Mouse (Mus musculus) neural tube, embryonic 13.5 days (tissue): ENCODE data around the gene Cnn2. TPM values are rescaled to one million over a fixed set of nuclear protein-coding genes. Genes with fewer than 3 reads are reported as not detected.

ENCODE experiments used
- ATAC-seq: fragments of 200-750 bp; cut with Nextera tagmentation; 2 replicates; pipeline ENCODE4 v1.8.0; 2017; ENCODE audit warnings: low read depth, mild to moderate bottlenecking, moderate TSS enrichment, moderate library complexity
- H3K27ac ChIP-seq: fragments of 300-500 bp; sonication (generic); replicated peaks from 2 replicates; pipeline ENCODE4 v1.5.1; 2015; ENCODE audit warnings: moderate library complexity, mild to moderate bottlenecking, inconsistent platforms
- H3K27me3 ChIP-seq: fragments of 300-500 bp; sonication (generic); 2 replicates; pipeline ENCODE4 v1.6.1; 2015; ENCODE audit warnings: mild to moderate bottlenecking, inconsistent platforms
- H3K36me3 ChIP-seq: fragments of 300-500 bp; sonication (generic); 2 replicates; pipeline ENCODE4 v1.6.1; 2015; ENCODE audit warnings: mild to moderate bottlenecking, inconsistent platforms
- H3K4me1 ChIP-seq: fragments of 300-500 bp; sonication (generic); replicated peaks from 2 replicates; pipeline ENCODE4 v1.6.1; 2015; ENCODE audit warnings: inconsistent platforms
- H3K4me2 ChIP-seq: fragments of 300-500 bp; sonication (generic); 2 replicates; pipeline ENCODE4 v1.6.1; 2015; ENCODE audit warnings: inconsistent platforms, mild to moderate bottlenecking, moderate library complexity
- H3K4me3 ChIP-seq: fragments of 300-500 bp; sonication (generic); 2 replicates; pipeline ENCODE4 v1.5.1; 2015; ENCODE audit warnings: mild to moderate bottlenecking, inconsistent platforms
- H3K9ac ChIP-seq: fragments of 300-500 bp; sonication (generic); 2 replicates; pipeline ENCODE4 v1.6.1; 2015; ENCODE audit warnings: moderate library complexity, mild to moderate bottlenecking, inconsistent platforms
- H3K9me3 ChIP-seq: fragments of 300-500 bp; sonication (generic); 2 replicates; pipeline ENCODE4 v1.6.1; 2016; ENCODE audit warnings: inconsistent platforms
- WGBS: fragments of 180-500 bp; shearing (Covaris S2); methylation state at CpG from one replicate; pipeline ENCODE4 v1.1.7; 2015; 5-methylcytosine and 5-hydroxymethylcytosine counted together
- polyA plus RNA-seq: library from polyadenylated mRNA; unstranded; fragments of >200 nt; fragmentation: Nextera tagmentation; extraction: Ambion mirVana; gene quantifications from 2 replicates; pipeline ENCODE4 v1.2.1, GENCODE M21; 2015

Cnn2 gene
- polyA plus RNA-seq, 1 experiment from 2014 or later, result 55.6 TPM

DNA sequence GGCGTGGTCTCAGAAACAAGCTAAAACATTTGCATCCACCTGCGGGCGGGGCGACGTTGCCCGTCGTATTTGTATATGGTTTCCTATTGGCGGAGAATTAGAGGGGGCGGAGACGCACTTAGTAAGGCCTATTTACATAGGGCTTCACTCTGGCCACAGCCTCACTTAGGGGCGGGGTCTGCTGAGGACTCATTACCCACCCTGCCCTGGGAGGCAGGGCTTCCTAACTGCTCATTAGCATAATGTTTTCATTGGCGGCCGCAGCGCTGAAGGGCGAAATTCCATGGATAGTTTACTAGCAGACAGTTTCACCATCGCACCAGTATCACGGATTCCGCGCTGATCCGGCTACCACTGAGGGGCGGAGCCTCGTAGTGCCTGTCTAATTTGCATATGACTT, 3.5 kb upstream of the Cnn2 start:
- H3K36me3 ChIP-seq, result no peaks in the 10 kb centered on the region
- peaks cover 76% of the 10 kb centered on the region for H3K4me1 ChIP-seq
- WGBS, result 0% methylated on average over 22 of the region's 22 CpGs
- ATAC-seq, result peak; percentile 94
- peak overlapping the region; percentile 90 for H3K9ac ChIP-seq
- peaks cover 31% of the 10 kb centered on the region for H3K27me3 ChIP-seq
- no peaks in the 10 kb centered on the region for H3K9me3 ChIP-seq
- H3K27ac ChIP-seq, result peak overlapping the region; percentile 95
- peak overlapping the region; percentile 80 for H3K4me2 ChIP-seq
- peak overlapping the region; percentile 72 for H3K4me3 ChIP-seq

DNA sequence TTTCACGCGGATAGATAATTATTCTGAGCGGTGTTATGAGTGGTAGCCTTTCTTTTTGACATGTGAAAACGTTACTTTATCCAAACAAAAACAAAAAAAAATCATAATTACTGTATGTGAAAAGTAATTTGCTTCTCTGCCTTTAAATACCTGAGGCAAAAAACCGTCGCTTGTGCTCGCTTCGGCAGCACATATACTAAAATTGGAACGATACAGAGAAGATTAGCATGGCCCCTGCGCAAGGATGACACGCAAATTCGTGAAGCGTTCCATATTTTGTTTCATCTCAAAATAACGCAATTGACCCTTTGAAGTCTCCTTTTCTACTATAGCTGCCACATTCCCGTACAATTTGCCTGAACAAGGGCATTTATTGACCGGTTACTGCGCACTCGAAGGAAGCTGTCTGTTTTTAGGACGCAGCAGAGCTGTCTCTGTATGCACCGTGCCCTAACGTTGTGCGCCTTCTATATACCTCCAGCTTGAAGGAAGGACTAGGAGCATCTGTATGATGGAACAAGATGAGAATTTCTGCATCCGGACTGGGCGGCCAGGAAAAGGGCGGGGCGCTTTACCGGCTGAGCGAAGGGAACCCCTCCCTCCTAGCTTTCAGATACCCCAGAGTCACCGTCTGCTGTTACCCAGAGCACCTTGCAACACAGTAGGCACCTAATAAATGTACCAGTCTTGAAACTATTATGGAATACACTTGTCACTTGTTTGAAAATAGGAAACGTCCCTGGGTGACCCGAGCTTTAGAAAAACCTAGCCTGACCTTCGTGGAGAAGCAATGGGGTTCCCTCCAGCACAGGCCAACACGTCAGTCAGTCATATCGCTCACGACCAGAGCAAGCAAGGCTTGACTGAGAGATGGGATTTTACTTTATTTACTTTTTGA, 2.8 kb upstream of the Cnn2 start:
- H3K9ac ChIP-seq, result peak overlapping the region; percentile 73
- H3K4me1 ChIP-seq, result peaks cover 72% of the 10 kb centered on the region
- H3K4me2 ChIP-seq, result peak overlapping the region; percentile 80
- H3K27me3 ChIP-seq, result peaks cover 36% of the 10 kb centered on the region
- H3K27ac ChIP-seq, result peak overlapping the region; percentile 95
- ATAC-seq, result peak; percentile 27; the same call in 1 of the 2 replicates
- WGBS, result 4% methylated on average over 35 of the region's 35 CpGs
- peak overlapping the region; percentile 72 for H3K4me3 ChIP-seq
- no peaks in the 10 kb centered on the region for H3K9me3 ChIP-seq
- H3K36me3 ChIP-seq, result no peaks in the 10 kb centered on the region

DNA sequence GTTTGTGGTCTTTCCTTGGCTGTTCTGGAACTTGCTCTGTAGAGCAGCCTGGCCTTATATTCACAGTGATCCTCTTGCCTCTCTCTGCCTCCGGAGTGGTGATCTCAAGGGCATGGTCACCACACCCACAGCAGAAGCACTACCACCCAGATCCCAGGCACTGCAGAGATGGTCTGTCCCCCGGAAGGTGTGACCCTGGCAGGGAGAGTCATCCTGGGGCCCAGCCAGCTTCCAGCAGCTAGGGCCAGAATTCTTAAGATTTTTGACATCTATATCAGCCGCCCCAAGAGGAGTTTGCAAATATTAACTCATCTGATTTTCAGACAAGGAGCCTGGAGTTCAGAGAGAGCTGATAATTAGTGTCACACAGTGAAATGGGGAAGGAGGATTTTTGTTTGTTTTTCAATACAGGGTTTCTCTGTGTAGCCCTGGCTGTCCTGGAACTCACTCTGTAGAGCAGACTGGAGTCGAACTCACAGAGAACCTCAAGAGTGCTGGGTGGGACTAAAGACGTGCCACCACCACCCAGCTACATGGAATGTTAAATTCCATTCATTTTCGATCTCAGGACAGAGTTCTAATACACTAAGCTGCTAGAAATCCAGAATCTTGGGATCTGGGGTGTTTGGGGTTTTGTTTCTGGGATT, 2.0 kb upstream of the Cnn2 start:
- ATAC-seq, result no peak
- H3K4me2 ChIP-seq, result peak overlapping the region; percentile 80
- H3K27me3 ChIP-seq, result peaks cover 44% of the 10 kb centered on the region
- 52% methylated on average over 6 of the region's 6 CpGs for WGBS
- H3K4me1 ChIP-seq, result peaks cover 64% of the 10 kb centered on the region
- no peaks in the 10 kb centered on the region for H3K36me3 ChIP-seq
- H3K9me3 ChIP-seq, result no peaks in the 10 kb centered on the region; the same call in 1 of the 2 replicates
- H3K9ac ChIP-seq, result peak overlapping the region; percentile 73
- peak overlapping the region; percentile 72 for H3K4me3 ChIP-seq
- H3K27ac ChIP-seq, result peak overlapping the region; percentile 95

DNA sequence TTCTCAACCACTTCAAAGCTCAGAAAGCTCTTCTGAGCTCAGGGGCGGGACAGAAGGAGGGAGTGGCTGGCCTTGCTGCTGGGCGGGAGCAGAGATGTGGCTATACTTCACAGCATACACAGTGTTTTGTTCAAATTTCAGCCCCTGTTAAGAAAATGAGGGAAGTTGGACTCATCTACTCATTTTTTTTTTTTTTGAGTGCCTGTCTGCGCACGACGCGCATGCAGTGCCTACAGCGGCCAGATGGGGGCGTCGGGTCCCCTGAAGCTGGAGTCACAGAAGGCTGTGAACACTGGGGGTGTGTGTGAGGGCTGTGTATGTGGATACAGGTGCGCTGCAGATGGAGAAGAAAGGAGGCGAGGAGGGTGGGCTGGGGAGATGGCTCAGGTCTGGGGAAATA, 1.4 kb upstream of the Cnn2 start:
- Histone ChIP-seq H3K27ac (no peak overlapping the region), H3K4me3 (peak overlapping the region; percentile 0; the same call in 1 of the 2 replicates)

DNA sequence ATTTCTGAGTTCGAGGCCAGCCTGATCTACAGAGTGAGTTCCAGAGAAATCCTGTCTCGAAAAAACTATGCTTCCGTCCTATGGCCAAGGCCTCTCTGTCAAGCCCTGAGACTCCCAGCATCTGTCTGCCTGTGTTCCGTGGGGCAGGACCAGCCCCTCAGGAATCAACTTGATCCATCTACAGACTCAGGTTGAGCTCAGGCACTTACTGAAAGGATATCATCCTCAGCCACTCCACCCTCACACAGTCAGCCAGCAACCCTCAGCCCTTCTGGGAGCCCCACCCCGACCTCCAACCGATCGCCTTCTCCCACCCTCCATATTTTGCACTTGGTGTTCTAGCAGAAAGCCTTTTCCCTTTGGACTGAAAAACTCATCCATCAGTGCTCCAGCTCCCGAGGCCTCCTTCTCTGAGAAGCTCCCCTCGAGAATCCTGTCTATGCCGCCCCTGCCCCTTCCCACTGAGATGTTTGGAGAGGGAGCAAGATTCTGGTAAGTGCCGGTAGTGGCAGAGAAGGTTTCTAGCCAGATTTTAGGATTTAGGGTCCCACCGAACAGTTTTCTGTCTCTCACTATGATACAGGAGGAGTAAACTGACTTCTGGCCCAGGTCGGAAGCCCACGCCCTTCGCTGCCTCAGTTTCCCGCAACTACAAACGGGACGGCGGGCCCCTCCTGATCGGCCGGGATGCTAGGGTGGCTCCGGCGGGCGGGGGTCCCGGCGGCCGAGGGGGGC, 446 bp upstream of the Cnn2 start:
- 11% methylated on average over 27 of the region's 27 CpGs for WGBS
- no peak for ATAC-seq
- peaks cover 48% of the 10 kb centered on the region for H3K4me1 ChIP-seq
- H3K4me3 ChIP-seq, result peak overlapping the region; percentile 45
- peaks cover 3% of the 10 kb centered on the region; the same call in 1 of the 2 replicates for H3K9me3 ChIP-seq
- H3K27ac ChIP-seq, result peak overlapping the region; percentile 25
- H3K27me3 ChIP-seq, result peaks cover 44% of the 10 kb centered on the region
- H3K36me3 ChIP-seq, result no peaks in the 10 kb centered on the region
- peak overlapping the region; percentile 67 for H3K9ac ChIP-seq
- H3K4me2 ChIP-seq, result peak overlapping the region; percentile 80

More for the DNA sequence above, 1.4 kb upstream of the Cnn2 start:
- peak overlapping the region; percentile 80 for H3K4me2 ChIP-seq
- H3K9ac ChIP-seq, result peak overlapping the region; percentile 31; the same call in 1 of the 2 replicates
- no peaks in the 10 kb centered on the region for H3K36me3 ChIP-seq
- peaks cover 3% of the 10 kb centered on the region; the same call in 1 of the 2 replicates for H3K9me3 ChIP-seq
- peaks cover 58% of the 10 kb centered on the region for H3K4me1 ChIP-seq
- peaks cover 44% of the 10 kb centered on the region for H3K27me3 ChIP-seq
- WGBS, result 4% methylated on average over 11 of the region's 11 CpGs
- no peak for ATAC-seq

DNA sequence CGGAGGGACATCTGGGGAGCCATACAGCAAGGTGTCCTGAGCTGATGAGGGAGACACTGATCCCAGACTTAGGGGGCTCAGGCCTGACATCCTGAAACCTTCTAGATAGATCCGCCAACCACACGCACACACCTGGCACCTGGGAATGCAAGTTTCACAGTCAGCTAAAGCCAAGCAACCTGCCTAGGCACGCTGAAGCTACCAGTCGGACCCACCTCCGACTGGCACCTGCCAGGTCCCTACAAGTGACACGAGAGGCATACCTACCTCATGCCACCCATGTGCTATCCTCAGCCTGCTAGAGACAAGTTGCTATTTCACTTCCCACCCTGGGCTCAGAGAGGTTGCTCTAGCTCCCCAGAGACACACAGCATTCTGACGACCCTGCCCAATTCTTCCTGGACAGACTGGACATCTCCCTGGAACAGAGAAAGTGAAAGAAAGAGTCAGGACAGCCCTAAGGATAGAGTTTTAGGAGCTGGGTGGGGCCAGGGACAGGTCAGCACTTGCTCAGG, 945 bp downstream of the Cnn2 start:
- WGBS, result 39% methylated on average over 8 of the region's 8 CpGs
- peaks cover 44% of the 10 kb centered on the region for H3K27me3 ChIP-seq
- H3K4me2 ChIP-seq, result peak overlapping the region; percentile 80

DNA sequence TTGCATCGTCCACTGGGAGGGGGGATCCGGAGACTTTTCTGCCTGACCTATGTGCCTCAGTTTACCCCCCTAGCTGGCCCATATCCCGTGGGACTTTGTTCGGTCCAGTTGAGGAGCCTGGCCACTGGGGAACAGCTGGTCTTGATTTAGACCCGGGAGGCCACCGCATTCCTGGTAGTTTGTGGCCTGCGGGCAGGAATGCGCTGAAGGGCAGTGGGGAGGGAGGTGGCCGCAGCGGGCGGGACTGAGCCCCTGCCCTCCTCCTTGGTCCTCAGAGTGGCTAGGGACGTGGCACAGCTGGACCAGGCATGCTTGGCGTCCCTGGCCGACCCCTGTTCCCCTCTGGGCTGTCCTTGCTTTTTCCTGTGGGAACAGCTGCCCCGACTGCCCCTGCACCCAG, 1.5 kb downstream of the Cnn2 start:
- H3K9me3 ChIP-seq, result peaks cover 3% of the 10 kb centered on the region; the same call in 1 of the 2 replicates
- peaks cover 5% of the 10 kb centered on the region; the same call in 1 of the 2 replicates for H3K36me3 ChIP-seq
- H3K4me1 ChIP-seq, result peaks cover 40% of the 10 kb centered on the region
- H3K9ac ChIP-seq, result peak overlapping the region; percentile 34; the same call in 1 of the 2 replicates
- no peak for ATAC-seq
- H3K27ac ChIP-seq, result no peak overlapping the region
- peaks cover 44% of the 10 kb centered on the region for H3K27me3 ChIP-seq
- WGBS, result 16% methylated on average over 15 of the region's 15 CpGs
- peak overlapping the region; percentile 80 for H3K4me2 ChIP-seq
- H3K4me3 ChIP-seq, result peak overlapping the region; percentile 45

More for the DNA sequence above, 945 bp downstream of the Cnn2 start:
- Histone ChIP-seq H3K36me3 (peaks cover 2% of the 10 kb centered on the region; the same call in 1 of the 2 replicates), H3K4me3 (peak overlapping the region; percentile 45), H3K9me3 (peaks cover 3% of the 10 kb centered on the region; the same call in 1 of the 2 replicates), H3K4me1 (peaks cover 40% of the 10 kb centered on the region), H3K9ac (peak overlapping the region; percentile 67), H3K27ac (no peak overlapping the region)
- ATAC-seq, result no peak

DNA sequence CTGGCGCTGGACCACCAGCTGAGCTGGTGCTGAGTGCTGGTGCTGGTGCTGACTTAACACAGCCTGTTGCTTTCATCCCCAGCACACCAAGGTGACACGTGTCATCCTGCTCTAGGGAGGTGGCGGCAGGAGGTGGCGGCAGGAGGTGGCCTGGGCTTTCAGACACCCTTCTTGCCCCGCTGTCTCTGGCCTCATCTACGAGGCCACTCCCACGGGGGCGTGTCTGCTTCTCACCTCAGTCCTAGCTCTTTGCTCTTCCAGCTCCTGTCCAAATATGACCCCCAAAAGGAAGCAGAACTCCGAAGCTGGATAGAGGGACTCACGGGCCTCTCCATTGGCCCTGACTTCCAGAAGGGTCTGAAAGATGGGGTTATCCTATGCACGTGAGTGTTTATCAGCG, 2.7 kb downstream of the Cnn2 start:
- H3K4me3 ChIP-seq, result no peak overlapping the region
- H3K4me1 ChIP-seq, result peaks cover 36% of the 10 kb centered on the region
- H3K9me3 ChIP-seq, result peaks cover 3% of the 10 kb centered on the region; the same call in 1 of the 2 replicates
- H3K9ac ChIP-seq, result no peak overlapping the region
- ATAC-seq, result no peak
- peaks cover 44% of the 10 kb centered on the region for H3K27me3 ChIP-seq
- H3K4me2 ChIP-seq, result no peak overlapping the region
- H3K36me3 ChIP-seq, result peaks cover 5% of the 10 kb centered on the region; the same call in 1 of the 2 replicates
- WGBS, result 61% methylated on average over 12 of the region's 12 CpGs
- no peak overlapping the region for H3K27ac ChIP-seq

DNA sequence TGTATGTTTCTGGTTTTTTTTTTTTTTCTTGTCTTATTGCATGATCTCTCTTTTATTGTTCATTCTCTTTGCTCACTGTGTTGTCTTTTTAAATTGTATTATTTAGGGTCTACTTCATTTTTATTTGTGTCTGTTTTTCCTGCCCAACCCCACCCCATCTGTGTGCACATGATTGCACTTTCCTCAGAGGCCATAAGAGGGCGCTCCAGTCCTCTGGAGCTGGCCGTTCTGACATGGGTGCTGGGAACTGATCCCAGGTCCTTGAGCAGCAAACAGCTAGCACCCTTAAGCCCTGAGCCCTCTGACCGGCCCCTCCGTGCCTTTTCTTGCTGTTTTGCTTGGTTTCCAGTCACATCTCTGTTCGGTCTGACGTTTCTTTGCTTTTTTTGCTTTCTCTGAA, 3.2 kb downstream of the Cnn2 start:
- H3K4me1 ChIP-seq, result peaks cover 32% of the 10 kb centered on the region
- H3K4me3 ChIP-seq, result no peak overlapping the region
- peaks cover 44% of the 10 kb centered on the region for H3K27me3 ChIP-seq
- no peak overlapping the region for H3K4me2 ChIP-seq
- H3K27ac ChIP-seq, result no peak overlapping the region
- H3K36me3 ChIP-seq, result peaks cover 5% of the 10 kb centered on the region; the same call in 1 of the 2 replicates
- peaks cover 3% of the 10 kb centered on the region; the same call in 1 of the 2 replicates for H3K9me3 ChIP-seq
- no peak for ATAC-seq
- WGBS, result 85% methylated on average over 6 of the region's 6 CpGs
- H3K9ac ChIP-seq, result no peak overlapping the region

DNA sequence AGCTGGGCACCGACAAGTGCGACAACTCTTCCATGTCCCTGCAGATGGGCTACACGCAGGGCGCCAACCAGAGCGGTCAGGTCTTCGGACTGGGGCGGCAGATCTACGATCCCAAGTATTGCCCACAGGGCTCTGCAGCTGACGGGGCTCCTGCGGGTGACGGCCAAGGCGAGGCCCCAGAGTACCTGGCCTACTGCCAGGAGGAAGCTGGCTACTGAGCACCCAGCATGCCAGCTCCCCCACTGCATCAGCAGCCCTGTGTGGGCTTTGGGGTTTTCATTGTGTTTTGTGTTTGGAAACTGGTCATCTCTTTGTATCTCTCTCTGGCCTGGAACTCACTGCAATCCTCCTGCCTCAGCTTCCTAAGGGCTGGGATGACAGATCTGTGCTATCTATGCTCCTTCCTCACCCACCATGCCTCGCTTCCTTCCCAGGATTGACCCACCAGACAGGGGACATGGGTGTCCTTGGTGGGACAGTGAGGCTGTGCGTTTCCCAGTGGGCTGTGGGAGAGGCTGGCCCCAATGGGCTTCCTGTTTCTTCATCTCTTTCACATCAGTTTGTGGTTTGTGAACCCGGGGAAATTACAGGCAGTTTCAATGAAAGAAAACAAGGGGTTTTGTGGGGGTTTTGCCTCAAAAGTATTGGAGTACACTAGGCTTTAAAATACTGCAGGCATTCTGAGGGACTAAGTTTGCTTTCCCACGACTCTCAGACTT, 6.2 kb downstream of the Cnn2 start:
- WGBS, result 81% methylated on average over 16 of the region's 16 CpGs
- peaks cover 5% of the 10 kb centered on the region; the same call in 1 of the 2 replicates for H3K36me3 ChIP-seq
- peaks cover 20% of the 10 kb centered on the region for H3K4me1 ChIP-seq
- H3K4me3 ChIP-seq, result no peak overlapping the region
- H3K27ac ChIP-seq, result no peak overlapping the region
- no peak overlapping the region for H3K9ac ChIP-seq
- peaks cover 3% of the 10 kb centered on the region; the same call in 1 of the 2 replicates for H3K9me3 ChIP-seq
- H3K27me3 ChIP-seq, result peaks cover 16% of the 10 kb centered on the region
- ATAC-seq, result no peak
- no peak overlapping the region for H3K4me2 ChIP-seq

DNA sequence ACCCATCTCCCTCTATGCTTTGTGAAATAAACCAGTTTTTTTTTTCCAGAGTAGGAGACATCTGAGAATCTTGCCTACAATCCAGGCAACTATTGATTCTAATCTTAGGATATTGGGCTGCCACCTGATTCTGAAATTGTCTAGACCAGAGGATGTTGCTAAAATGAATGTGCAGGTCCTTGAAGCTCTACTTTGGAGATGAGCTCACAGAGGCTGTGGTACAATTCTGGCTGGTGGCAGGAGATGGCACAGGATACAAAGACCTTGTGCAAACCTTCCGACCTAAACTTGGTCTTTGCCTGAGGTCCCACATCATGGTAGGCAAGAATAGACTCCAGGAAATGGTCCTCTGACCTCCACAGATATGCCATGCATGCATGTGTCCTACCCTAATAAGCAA, 7.3 kb downstream of the Cnn2 start:
- Histone ChIP-seq H3K27ac (no peak overlapping the region), H3K4me1 (peaks cover 17% of the 10 kb centered on the region), H3K9me3 (peaks cover 3% of the 10 kb centered on the region; the same call in 1 of the 2 replicates), H3K4me2 (no peak overlapping the region), H3K9ac (no peak overlapping the region), H3K4me3 (peak overlapping the region; percentile 51; the same call in 1 of the 2 replicates), H3K27me3 (peaks cover 12% of the 10 kb centered on the region), H3K36me3 (peaks cover 5% of the 10 kb centered on the region; the same call in 1 of the 2 replicates)
- WGBS, result 82% methylated on average over 1 of the region's 1 CpGs
- ATAC-seq, result no peak
